Mouse (Mus musculus) liver, embryonic 12.5 days (tissue): ENCODE measurements around the gene Nupr1l. TPM values are rescaled to one million over a fixed set of nuclear protein-coding genes. Genes with fewer than 3 reads are reported as not detected.

Source experiments
- ATAC-seq: fragments of 200-750 bp; cut with Nextera tagmentation; 2 replicates; pipeline ENCODE4 v1.8.0; 2017; ENCODE audit warnings: moderate number of reproducible peaks, mild to moderate bottlenecking, moderate library complexity
- H3K27ac ChIP-seq: fragments of 300-500 bp; sonication (generic); 2 replicates; pipeline ENCODE4 v1.5.1; 2016; ENCODE audit warnings: mild to moderate bottlenecking
- H3K27me3 ChIP-seq: fragments of 300-500 bp; sonication (generic); replicated peaks from 2 replicates; pipeline ENCODE4 v1.6.1; 2016; ENCODE audit warnings: mild to moderate bottlenecking, moderate library complexity
- H3K36me3 ChIP-seq: fragments of 300-500 bp; sonication (generic); 2 replicates; pipeline ENCODE4 v1.6.1; 2016; ENCODE audit warnings: mild to moderate bottlenecking, moderate library complexity
- H3K4me1 ChIP-seq: fragments of 300-500 bp; sonication (generic); 2 replicates; pipeline ENCODE4 v1.6.1; 2016
- H3K4me2 ChIP-seq: fragments of 300-500 bp; sonication (generic); 2 replicates; pipeline ENCODE4 v1.6.1; 2016; ENCODE audit warnings: mild to moderate bottlenecking, moderate library complexity
- H3K4me3 ChIP-seq: fragments of 300-500 bp; sonication (generic); 2 replicates; pipeline ENCODE4 v1.5.1; 2016; ENCODE audit warnings: mild to moderate bottlenecking, moderate library complexity
- H3K9ac ChIP-seq: fragments of 300-500 bp; sonication (generic); 2 replicates; pipeline ENCODE4 v1.6.1; 2016; ENCODE audit warnings: mild to moderate bottlenecking, moderate library complexity
- H3K9me3 ChIP-seq: fragments of 300-500 bp; sonication (generic); replicated peaks from 2 replicates; pipeline ENCODE4 v1.6.1; 2016; ENCODE audit warnings: mild to moderate bottlenecking, moderate library complexity
- WGBS: fragments of 180-500 bp; shearing (Covaris S2); methylation state at CpG from one replicate; pipeline ENCODE4 v1.1.7; 2016; ENCODE audit not compliant: insufficient replicate concordance; 5-methylcytosine and 5-hydroxymethylcytosine counted together
- polyA plus RNA-seq: library from polyadenylated mRNA; unstranded; fragments of >200 nt; fragmentation: Nextera tagmentation; extraction: Ambion mirVana; gene quantifications from 2 replicates; pipeline ENCODE4 v1.2.1, GENCODE M21; 2016

The Nupr1l gene
- 0.87 and 0.92 TPM in 2 replicates for polyA plus RNA-seq

GRCm38 (mm10) chr5:129908242-129908965 is at the start of gene Nupr1l:
TSS of gene Nupr1l (plus strand) at chr5:129908540.
- WGBS = under 1% methylated on average over 63 of the region's 63 CpGs
- no peaks in the 10 kb centered on the region for H3K36me3 ChIP-seq
- H3K4me2 ChIP-seq = peak within 1 kb of the TSS; percentile 95
- H3K27me3 ChIP-seq = peaks cover 17% of the 10 kb centered on the region; the same call in 1 of the 2 replicates
- H3K9ac ChIP-seq = peak within 1 kb of the TSS; percentile 73
- H3K9me3 ChIP-seq = no peaks in the 10 kb centered on the region
- H3K4me1 ChIP-seq = peaks cover 21% of the 10 kb centered on the region
- peak within 1 kb of the TSS; percentile 63 for H3K4me3 ChIP-seq
- ATAC-seq = peak; percentile 94
- H3K27ac ChIP-seq = peak within 1 kb of the TSS; percentile 50

GRCm38 (mm10) chr5:129862325-129862724 is 46.0 kb upstream of the Nupr1l start:
- Histone ChIP-seq H3K27ac (no peak overlapping the region), H3K9ac (no peak overlapping the region), H3K27me3 (no peaks in the 10 kb centered on the region; the same call in 1 of the 2 replicates), H3K4me2 (no peak overlapping the region), H3K4me3 (no peak overlapping the region), H3K36me3 (peaks cover 54% of the 10 kb centered on the region), H3K4me1 (peaks cover 15% of the 10 kb centered on the region), H3K9me3 (no peaks in the 10 kb centered on the region; the same call in 1 of the 2 replicates)
- no peak for ATAC-seq
- 90% methylated on average over 6 of the region's 6 CpGs for WGBS

- peaks cover 15% of the 10 kb centered on the region for H3K4me1 ChIP-seq
- H3K36me3 ChIP-seq = peaks cover 35% of the 10 kb centered on the region
- H3K9me3 ChIP-seq = no peaks in the 10 kb centered on the region; the same call in 1 of the 2 replicates
- no peak overlapping the region for H3K27ac ChIP-seq
- H3K4me2 ChIP-seq = peak overlapping the region; percentile 47
- no peaks in the 10 kb centered on the region; the same call in 1 of the 2 replicates for H3K27me3 ChIP-seq
- 12% methylated on average over 18 of the region's 18 CpGs for WGBS
- no peak overlapping the region for H3K4me3 ChIP-seq
- peak overlapping the region; percentile 30; the same call in 1 of the 2 replicates for H3K9ac ChIP-seq
- no peak for ATAC-seq
These were observed 43.9 kb upstream of the Nupr1l start for GRCm38 (mm10) chr5:129864467-129864866.

- no peaks in the 10 kb centered on the region; the same call in 1 of the 2 replicates for H3K27me3 ChIP-seq
- no peak for ATAC-seq
- H3K4me2 ChIP-seq = no peak overlapping the region
- 65% methylated on average over 12 of the region's 12 CpGs for WGBS
- H3K27ac ChIP-seq = no peak overlapping the region
- no peaks in the 10 kb centered on the region; the same call in 1 of the 2 replicates for H3K9me3 ChIP-seq
- no peak overlapping the region for H3K9ac ChIP-seq
- H3K36me3 ChIP-seq = peaks cover 21% of the 10 kb centered on the region
- H3K4me1 ChIP-seq = peaks cover 15% of the 10 kb centered on the region
- H3K4me3 ChIP-seq = no peak overlapping the region
These were observed 42.5 kb upstream of the Nupr1l start for GRCm38 (mm10) chr5:129865841-129866240.

- no peaks in the 10 kb centered on the region for H3K27me3 ChIP-seq
- no peak overlapping the region for H3K4me3 ChIP-seq
- H3K36me3 ChIP-seq = no peaks in the 10 kb centered on the region
- ATAC-seq = no peak
- H3K27ac ChIP-seq = no peak overlapping the region
- WGBS = 79% methylated on average over 19 of the region's 19 CpGs
- H3K4me1 ChIP-seq = peaks cover 8% of the 10 kb centered on the region
- no peaks in the 10 kb centered on the region for H3K9me3 ChIP-seq
- no peak overlapping the region for H3K4me2 ChIP-seq
- H3K9ac ChIP-seq = no peak overlapping the region
These were observed 38.9 kb upstream of the Nupr1l start for GRCm38 (mm10) chr5:129869238-129869995.

- no peak overlapping the region for H3K4me2 ChIP-seq
- ATAC-seq = no peak
- H3K36me3 ChIP-seq = no peaks in the 10 kb centered on the region
- no peak overlapping the region for H3K9ac ChIP-seq
- no peaks in the 10 kb centered on the region for H3K27me3 ChIP-seq
- H3K9me3 ChIP-seq = no peaks in the 10 kb centered on the region
- H3K27ac ChIP-seq = no peak overlapping the region
- H3K4me3 ChIP-seq = no peak overlapping the region
- 0 out of 2 replicates have a peak, but pooled peaks cover 1% of the 10 kb centered on the region for H3K4me1 ChIP-seq
- WGBS = 69% methylated on average over 2 of the region's 2 CpGs
These were observed 37.1 kb upstream of the Nupr1l start for GRCm38 (mm10) chr5:129871238-129871637.

GRCm38 (mm10) chr5:129873942-129874341 is 34.4 kb upstream of the Nupr1l start:
- no peak for ATAC-seq
- Histone ChIP-seq H3K27ac (no peak overlapping the region), H3K4me2 (no peak overlapping the region), H3K9me3 (no peaks in the 10 kb centered on the region), H3K27me3 (no peaks in the 10 kb centered on the region), H3K4me1 (no peaks in the 10 kb centered on the region), H3K36me3 (no peaks in the 10 kb centered on the region), H3K4me3 (no peak overlapping the region), H3K9ac (no peak overlapping the region)
- 67% methylated on average over 12 of the region's 12 CpGs for WGBS

GRCm38 (mm10) chr5:129875098-129875497 is 33.2 kb upstream of the Nupr1l start:
- Histone ChIP-seq H3K9ac (no peak overlapping the region), H3K9me3 (no peaks in the 10 kb centered on the region), H3K4me2 (no peak overlapping the region), H3K27me3 (no peaks in the 10 kb centered on the region), H3K36me3 (peaks cover 4% of the 10 kb centered on the region), H3K4me1 (no peaks in the 10 kb centered on the region), H3K4me3 (no peak overlapping the region), H3K27ac (no peak overlapping the region)
- ATAC-seq = no peak
- WGBS = 67% methylated on average over 11 of the region's 11 CpGs

- WGBS = 53% methylated on average over 9 of the region's 9 CpGs
- no peak for ATAC-seq
- no peaks in the 10 kb centered on the region for H3K9me3 ChIP-seq
- no peak overlapping the region for H3K9ac ChIP-seq
- peaks cover 30% of the 10 kb centered on the region for H3K36me3 ChIP-seq
- H3K27ac ChIP-seq = no peak overlapping the region
- H3K4me1 ChIP-seq = no peaks in the 10 kb centered on the region
- H3K4me3 ChIP-seq = no peak overlapping the region
- H3K4me2 ChIP-seq = no peak overlapping the region
- no peaks in the 10 kb centered on the region for H3K27me3 ChIP-seq
These were observed 30.4 kb upstream of the Nupr1l start for GRCm38 (mm10) chr5:129877731-129878455.

GRCm38 (mm10) chr5:129878946-129879345 is 29.4 kb upstream of the Nupr1l start:
- Histone ChIP-seq H3K4me3 (no peak overlapping the region), H3K9me3 (no peaks in the 10 kb centered on the region), H3K27ac (no peak overlapping the region), H3K9ac (no peak overlapping the region), H3K36me3 (peaks cover 38% of the 10 kb centered on the region), H3K4me2 (no peak overlapping the region), H3K4me1 (no peaks in the 10 kb centered on the region), H3K27me3 (no peaks in the 10 kb centered on the region)
- no peak for ATAC-seq
- WGBS = 59% methylated on average over 2 of the region's 2 CpGs

- no peak overlapping the region for H3K4me3 ChIP-seq
- WGBS = 59% methylated on average over 3 of the region's 3 CpGs
These were observed 28.5 kb upstream of the Nupr1l start for GRCm38 (mm10) chr5:129879888-129880287.

More at GRCm38 (mm10) chr5:129879888-129880287, 28.5 kb upstream of the Nupr1l start:
- Histone ChIP-seq H3K4me2 (no peak overlapping the region), H3K36me3 (peaks cover 47% of the 10 kb centered on the region), H3K4me1 (peaks cover 5% of the 10 kb centered on the region; the same call in 1 of the 2 replicates), H3K9ac (no peak overlapping the region), H3K27ac (no peak overlapping the region), H3K9me3 (no peaks in the 10 kb centered on the region), H3K27me3 (no peaks in the 10 kb centered on the region)
- ATAC-seq = no peak
